Mouse (Mus musculus) adrenal gland, postnatal 25 days (tissue): Measurements from ENCODE around the gene Fam205a4. TPM values are rescaled to one million over a fixed set of nuclear protein-coding genes. Genes with fewer than 3 reads are reported as not detected.
"Not testable (repeated sequence)": the region's sequence is repeated elsewhere in the genome, so short reads cannot be mapped to it uniquely, and the experiment has no call there.

Source experiments
- DNase-seq: peaks from one replicate; pipeline ENCODE4 v3.0.0; 2021; ENCODE audit warnings: mixed read lengths
- long read RNA-seq: library from polyadenylated mRNA; stranded (forward); transcript quantifications from one replicate; pipeline ENCODE4 v2.0.0, GENCODE M21; 2021
- total RNA-seq: library from RNA; stranded (reverse); gene quantifications from 2 replicates; pipeline ENCODE4 v1.2.3, GENCODE M21; 2021

Fam205a4 gene
- total RNA-seq, result 0.62 and 1.0 TPM in 2 replicates
- long read RNA-seq, result 0 reads

- not testable (repeated sequence) for DNase-seq
These were observed at the start of gene Fam205a4 for GRCm38 (mm10) chr4:41965758-41966157. Gene Fam205a4 (plus strand): TSS chr4:41966058.

GRCm38 (mm10) chr4:41941272-41941671 lies 24.6 kb upstream of the Fam205a4 start, which contains the start of gene Gm20878:
Gene Gm20878 (plus strand): TSS chr4:41941572.
- DNase-seq, result not testable (repeated sequence)

Other genes starting within 250 kb of the Fam205a4 start
- gene Dctn3, start 242.9 kb upstream of the Fam205a4 start, total RNA-seq, result 108 and 120 TPM in 2 replicates
- gene Arid3c, start 234.9 kb upstream of the Fam205a4 start, total RNA-seq, result not detected in 2 replicates
- gene Galt, start 210.8 kb upstream of the Fam205a4 start, total RNA-seq, result 40.8 and 47.6 TPM in 2 replicates
- 84.5 and 86.8 TPM in 2 replicates for gene Sigmar1, start 209.9 kb upstream of the Fam205a4 start, total RNA-seq
- gene Ccl27a, start 191.8 kb upstream of the Fam205a4 start, total RNA-seq, result 32.6 and 46.2 TPM in 2 replicates
- gene Gm21541, start 62.4 kb upstream of the Fam205a4 start, total RNA-seq, result not detected in 2 replicates
- gene Gm20878, start 24.5 kb upstream of the Fam205a4 start, total RNA-seq, result 5.1 and 5.3 TPM in 2 replicates
- gene Gm21093, start 68.7 kb downstream of the Fam205a4 start, total RNA-seq, result 0.95 TPM in 1 of 2 replicates, not detected in the other
- gene Gm3893, start 125.1 kb downstream of the Fam205a4 start, total RNA-seq, result not detected in 2 replicates
- 2.2 and 3.6 TPM in 2 replicates for gene Gm13304, start 148.8 kb downstream of the Fam205a4 start, total RNA-seq
- 16.7 TPM in 1 of 2 replicates, not detected in the other for gene Gm13306, start 187.4 kb downstream of the Fam205a4 start, total RNA-seq
- not detected in 2 replicates for gene Gm13305, start 202.5 kb downstream of the Fam205a4 start, total RNA-seq